Mouse (Mus musculus) heart, adult 11 months (tissue): Measurements from ENCODE around the gene Ppp2ca.

Experiments
- DNase-seq: peaks from one replicate; pipeline ENCODE4 v3.0.0; 2022

Ppp2ca gene

GRCm38 (mm10) chr11:52098398-52098946 lies at the start of gene Ppp2ca:
TSS of gene Ppp2ca (plus strand) at chr11:52098681.
- peak; percentile 100 for DNase-seq

GRCm38 (mm10) chr11:52053371-52053770 lies 45.1 kb upstream of the Ppp2ca start:
- no peak for DNase-seq

- no peak for DNase-seq
Measured at GRCm38 (mm10) chr11:52054728-52055127, 43.8 kb upstream of the Ppp2ca start.

- no peak for DNase-seq
Measured at GRCm38 (mm10) chr11:52056198-52056597, 42.3 kb upstream of the Ppp2ca start.

GRCm38 (mm10) chr11:52059001-52059400 lies 39.5 kb upstream of the Ppp2ca start:
- no peak for DNase-seq

- no peak for DNase-seq
Measured at GRCm38 (mm10) chr11:52060315-52060714, 38.2 kb upstream of the Ppp2ca start.

GRCm38 (mm10) chr11:52062406-52062805 lies 36.1 kb upstream of the Ppp2ca start:
- DNase-seq = no peak

- DNase-seq = peak; percentile 87
Measured at GRCm38 (mm10) chr11:52064398-52064797, 34.1 kb upstream of the Ppp2ca start.

- peak; percentile 56 for DNase-seq
Measured at GRCm38 (mm10) chr11:52065841-52066240, 32.6 kb upstream of the Ppp2ca start.

GRCm38 (mm10) chr11:52071768-52072167 lies 26.7 kb upstream of the Ppp2ca start:
- DNase-seq = peak; percentile 94

GRCm38 (mm10) chr11:52073528-52074170 lies 24.8 kb upstream of the Ppp2ca start:
- DNase-seq = peak; percentile 77

- DNase-seq = peak; percentile 81
Measured at GRCm38 (mm10) chr11:52074626-52075470, 23.6 kb upstream of the Ppp2ca start.

GRCm38 (mm10) chr11:52075794-52076633 lies 22.5 kb upstream of the Ppp2ca start:
- peak; percentile 84 for DNase-seq

GRCm38 (mm10) chr11:52076742-52077352 lies 21.6 kb upstream of the Ppp2ca start:
- peak; percentile 71 for DNase-seq

- DNase-seq = peak; percentile 81
Measured at GRCm38 (mm10) chr11:52077939-52078338, 20.5 kb upstream of the Ppp2ca start.

GRCm38 (mm10) chr11:52079978-52080377 lies 18.5 kb upstream of the Ppp2ca start:
- DNase-seq = peak; percentile 95

- DNase-seq = no peak
Measured at GRCm38 (mm10) chr11:52080656-52081055, 17.8 kb upstream of the Ppp2ca start.

GRCm38 (mm10) chr11:52085857-52086203 lies 12.7 kb upstream of the Ppp2ca start:
- peak; percentile 82 for DNase-seq

GRCm38 (mm10) chr11:52086204-52086864 lies 12.1 kb upstream of the Ppp2ca start:
- DNase-seq = peak; percentile 86

GRCm38 (mm10) chr11:52089291-52089690 lies 9.2 kb upstream of the Ppp2ca start:
- DNase-seq = peak; percentile 87

GRCm38 (mm10) chr11:52091261-52091660 lies 7.2 kb upstream of the Ppp2ca start:
- peak; percentile 55 for DNase-seq

GRCm38 (mm10) chr11:52094568-52094967 lies 3.9 kb upstream of the Ppp2ca start:
- DNase-seq = peak; percentile 94
